32 mouse cellular contexts compared by ENCODE assay signal in the genomic region with DNA sequence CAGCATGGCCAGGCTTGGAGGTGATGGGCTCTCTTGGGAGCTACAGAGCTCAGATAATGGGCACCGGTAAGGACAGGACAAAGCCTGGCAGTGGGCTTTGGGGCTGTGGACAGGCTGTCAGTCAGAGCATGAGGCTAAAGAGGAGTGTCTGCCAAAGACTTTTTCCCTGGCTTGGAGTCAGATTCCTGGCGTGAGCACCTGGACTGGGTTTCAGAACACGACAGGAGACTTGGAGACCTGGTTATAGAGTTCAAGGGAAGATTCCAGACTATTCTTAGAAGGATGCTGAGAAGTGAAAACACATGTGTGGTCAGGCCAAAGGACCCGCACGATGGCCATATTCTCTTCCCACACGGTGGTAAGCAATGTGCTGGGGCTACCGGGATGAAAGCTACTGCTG. TPM values are rescaled to one million over a fixed set of nuclear protein-coding genes. Genes with fewer than 3 reads are reported as not detected.
A peak's percentile ranks its signal among the peaks of the same experiment; 100 is the strongest.
DNase-seq lines count a peak whose midpoint lies in the region; ATAC-seq lines count a peak whose summit lies in the region.
"Had no signal": no experiment of that assay in that cellular context is flagged by ENCODE, and none has a peak within 500 bp of the region (broad histone marks: within the 10 kb centered on the region; RNA-seq: fewer than 3 reads in every experiment).

No protein-coding gene starts in this region.

- H3K27ac ChIP-seq in midbrain, embryonic 11.5 days (ENCODE audit: low read depth, low read length) = no peak overlapping the region
- H3K27ac ChIP-seq in midbrain, embryonic 13.5 days = no peak overlapping the region
- no peak overlapping the region for H3K27ac ChIP-seq in forebrain, embryonic 13.5 days
- no peak overlapping the region for H3K27ac ChIP-seq in forebrain, embryonic 16.5 days (ENCODE audit: low read length)
- no peak overlapping the region for H3K27ac ChIP-seq in forebrain, embryonic 14.5 days (ENCODE audit: low read depth, low read length)
- H3K27ac ChIP-seq: gastrocnemius, adult 2 months; kidney, postnatal 0 days; limb, embryonic 10.5 days; limb, embryonic 15.5 days; liver, embryonic 13.5 days; neural tube, embryonic 13.5 days had no signal

- no peaks in the 10 kb centered on the region for H3K4me1 ChIP-seq in midbrain, embryonic 11.5 days (ENCODE audit: control insufficient read depth, insufficient read depth, low read length)
- H3K4me1 ChIP-seq in midbrain, embryonic 13.5 days (replicated peaks) = peaks cover 17% of the 10 kb centered on the region; the same call in 1 of the 2 replicates
- no peaks in the 10 kb centered on the region for H3K4me1 ChIP-seq in forebrain, embryonic 13.5 days
- no peaks in the 10 kb centered on the region; the same call in 1 of the 2 replicates for H3K4me1 ChIP-seq in forebrain, embryonic 16.5 days (replicated peaks; ENCODE audit: control insufficient read depth, insufficient read depth, low read length)
- no peaks in the 10 kb centered on the region for H3K4me1 ChIP-seq in forebrain, embryonic 14.5 days (ENCODE audit: control insufficient read depth, insufficient read depth, low read length)
- H3K4me1 ChIP-seq: limb, embryonic 10.5 days; limb, embryonic 15.5 days; liver, embryonic 13.5 days; megakaryocyte, embryonic 14.5 days had no signal

- ATAC-seq in cerebellum, adult (ENCODE audit: insufficient number of reproducible peaks, low FRiP score, low TSS enrichment) = no peak
- no peak for ATAC-seq in midbrain, embryonic 11.5 days (ENCODE audit: low FRiP score)
- no peak for ATAC-seq in midbrain, embryonic 13.5 days
- ATAC-seq in forebrain, embryonic 13.5 days = no peak
- no peak for ATAC-seq in forebrain, embryonic 16.5 days
- ATAC-seq in forebrain, embryonic 14.5 days = no peak
- ATAC-seq: intestine, embryonic 16.5 days; lung, postnatal 0 days; midbrain, embryonic 16.5 days had no signal

- peak; percentile 82 for DNase-seq in cerebellum, adult 11 months
- DNase-seq in midbrain, embryonic 11.5 days (ENCODE audit: low spot score, missing footprints) = peak; percentile 56
- peak; percentile 90 for DNase-seq in cerebellum, adult 9-11 months
- DNase-seq in forebrain, embryonic 14.5 days (ENCODE audit: low spot score) = no peak
- DNase-seq: adrenal gland, postnatal 10 days; gastrocnemius, adult 2 months; gastrocnemius, postnatal 36 days; heart, adult 18-20 months; heart, postnatal 36 days; kidney, adult 8-10 months; kidney, postnatal 4 days; liver, embryonic 13.5 days; lung, adult 18-20 months; lung, postnatal 4 days; right cerebral cortex, postnatal 4 days; thymus, adult 2 months; thymus, postnatal 36 days had no signal

- WGBS in midbrain, embryonic 11.5 days = 87% methylated on average over 7 of the region's 7 CpGs
- WGBS in midbrain, embryonic 13.5 days = 87% methylated on average over 7 of the region's 7 CpGs
- WGBS in forebrain, embryonic 13.5 days = 86% methylated on average over 7 of the region's 7 CpGs
- WGBS in forebrain, embryonic 16.5 days = 75% methylated on average over 7 of the region's 7 CpGs
- WGBS in forebrain, embryonic 14.5 days = 88% methylated on average over 7 of the region's 7 CpGs

- H3K27me3 ChIP-seq in midbrain, embryonic 11.5 days (ENCODE audit: control insufficient read depth, insufficient read depth, low read length) = no peaks in the 10 kb centered on the region
- H3K27me3 ChIP-seq in midbrain, embryonic 13.5 days = no peaks in the 10 kb centered on the region
- H3K27me3 ChIP-seq in forebrain, embryonic 13.5 days = no peaks in the 10 kb centered on the region
- H3K27me3 ChIP-seq in forebrain, embryonic 16.5 days (replicated peaks; ENCODE audit: control insufficient read depth, insufficient read depth, low read length) = no peaks in the 10 kb centered on the region
- H3K27me3 ChIP-seq in forebrain, embryonic 14.5 days (replicated peaks; ENCODE audit: control insufficient read depth, insufficient read depth, low read length) = no peaks in the 10 kb centered on the region
- H3K27me3 ChIP-seq: limb, embryonic 15.5 days; liver, embryonic 13.5 days; neural tube, embryonic 13.5 days had no signal

- H3K36me3 ChIP-seq in midbrain, embryonic 11.5 days (ENCODE audit: control insufficient read depth, insufficient read depth, low read length) = no peaks in the 10 kb centered on the region
- H3K36me3 ChIP-seq in midbrain, embryonic 13.5 days = peaks cover 11% of the 10 kb centered on the region
- H3K36me3 ChIP-seq in forebrain, embryonic 13.5 days (ENCODE audit: poor library complexity, severe bottlenecking) = peaks cover 12% of the 10 kb centered on the region; the same call in 1 of the 2 replicates
- no peaks in the 10 kb centered on the region for H3K36me3 ChIP-seq in forebrain, embryonic 16.5 days (ENCODE audit: control insufficient read depth, insufficient read depth)
- no peaks in the 10 kb centered on the region; the same call in 1 of the 2 replicates for H3K36me3 ChIP-seq in forebrain, embryonic 14.5 days (ENCODE audit: control insufficient read depth, insufficient read depth, low read length)
- H3K36me3 ChIP-seq: limb, embryonic 10.5 days; limb, embryonic 15.5 days; liver, embryonic 13.5 days had no signal

- H3K9ac ChIP-seq in midbrain, embryonic 11.5 days (ENCODE audit: low read length) = no peak overlapping the region
- H3K9ac ChIP-seq in midbrain, embryonic 13.5 days (replicated peaks) = no peak overlapping the region
- H3K9ac ChIP-seq in forebrain, embryonic 13.5 days = no peak overlapping the region
- no peak overlapping the region for H3K9ac ChIP-seq in forebrain, embryonic 16.5 days (replicated peaks; ENCODE audit: low read depth, low read length)
- H3K9ac ChIP-seq in forebrain, embryonic 14.5 days (ENCODE audit: low read length) = no peak overlapping the region
- H3K9ac ChIP-seq: limb, embryonic 15.5 days; liver, embryonic 13.5 days; neural tube, embryonic 13.5 days had no signal

- no peak overlapping the region for H3K4me3 ChIP-seq in midbrain, embryonic 11.5 days (ENCODE audit: low read depth, low read length)
- H3K4me3 ChIP-seq in midbrain, embryonic 13.5 days (replicated peaks) = no peak overlapping the region
- no peak overlapping the region for H3K4me3 ChIP-seq in forebrain, embryonic 13.5 days
- no peak overlapping the region for H3K4me3 ChIP-seq in forebrain, embryonic 16.5 days (replicated peaks; ENCODE audit: low read length)
- no peak overlapping the region for H3K4me3 ChIP-seq in forebrain, embryonic 14.5 days (ENCODE audit: low read depth, low read length)
- H3K4me3 ChIP-seq: erythroblast, embryonic 14.5 days; gastrocnemius, adult 2 months; limb, embryonic 10.5 days; limb, embryonic 15.5 days; liver, embryonic 13.5 days; megakaryocyte, embryonic 14.5 days; neural tube, embryonic 13.5 days had no signal

- no peak overlapping the region for H3K4me2 ChIP-seq in midbrain, embryonic 11.5 days
- no peak overlapping the region for H3K4me2 ChIP-seq in midbrain, embryonic 13.5 days (replicated peaks)
- H3K4me2 ChIP-seq in forebrain, embryonic 13.5 days = no peak overlapping the region
- no peak overlapping the region for H3K4me2 ChIP-seq in forebrain, embryonic 16.5 days (ENCODE audit: low read length)
- H3K4me2 ChIP-seq in forebrain, embryonic 14.5 days (ENCODE audit: low read length) = no peak overlapping the region
- H3K4me2 ChIP-seq: heart, embryonic 11.5 days; limb, embryonic 15.5 days; liver, embryonic 13.5 days; neural tube, embryonic 13.5 days had no signal

- H3K9me3 ChIP-seq in midbrain, embryonic 11.5 days (ENCODE audit: control insufficient read depth, low read length) = no peaks in the 10 kb centered on the region
- H3K9me3 ChIP-seq in midbrain, embryonic 13.5 days = no peaks in the 10 kb centered on the region
- no peaks in the 10 kb centered on the region for H3K9me3 ChIP-seq in forebrain, embryonic 13.5 days (replicated peaks)
- H3K9me3 ChIP-seq in forebrain, embryonic 16.5 days (ENCODE audit: control insufficient read depth, low read length) = no peaks in the 10 kb centered on the region
- no peaks in the 10 kb centered on the region for H3K9me3 ChIP-seq in forebrain, embryonic 14.5 days (replicated peaks; ENCODE audit: control insufficient read depth, low read length)
- H3K9me3 ChIP-seq: limb, embryonic 10.5 days; limb, embryonic 15.5 days; liver, embryonic 13.5 days; megakaryocyte, embryonic 14.5 days; neural tube, embryonic 13.5 days had no signal

RNA-seq across cellular contexts. Expression of gene Dpysl4, which starts 19.9 kb away (rescaled TPM):
- 167 and 179 TPM in 2 replicates for polyA plus RNA-seq in midbrain, embryonic 11.5 days (2014; fragmentation: Nextera tagmentation; extraction: Ambion mirVana)
- 224 and 225 TPM in 2 replicates for polyA plus RNA-seq in midbrain, embryonic 13.5 days (2015; fragmentation: Nextera tagmentation; extraction: Ambion mirVana)
- 106 and 141 TPM in 2 replicates for polyA plus RNA-seq in forebrain, embryonic 13.5 days (2015; fragmentation: Nextera tagmentation; extraction: Ambion mirVana)
- polyA plus RNA-seq in forebrain, embryonic 16.5 days (2015; fragmentation: Nextera tagmentation; extraction: Ambion mirVana) = 103 and 122 TPM in 2 replicates
- polyA plus RNA-seq in forebrain, embryonic 14.5 days (2014; fragmentation: Nextera tagmentation; extraction: Ambion mirVana) = 123 and 141 TPM in 2 replicates
- polyA plus RNA-seq: C2C12; erythroblast, embryonic 14.5 days had no signal
